Mouse (Mus musculus) gonadal fat pad, adult 2 months (tissue): ENCODE measurements around the gene Zfp365. TPM values are rescaled to one million over a fixed set of nuclear protein-coding genes. Genes with fewer than 3 reads are reported as not detected.

Experiments
- DNase-seq: peaks from one replicate; pipeline ENCODE4 v3.0.0-alpha.2; 2012; ENCODE audit warnings: low read depth
- polyA plus RNA-seq: library from polyadenylated mRNA; depleted of rRNA; stranded (reverse); fragments of >200 nt; gene quantifications from 2 replicates; pipeline ENCODE4 v1.2.3, GENCODE M21; 2012; rRNA removed

Gene Zfp365
- polyA plus RNA-seq, 1 experiment: 0.78 TPM

DNA sequence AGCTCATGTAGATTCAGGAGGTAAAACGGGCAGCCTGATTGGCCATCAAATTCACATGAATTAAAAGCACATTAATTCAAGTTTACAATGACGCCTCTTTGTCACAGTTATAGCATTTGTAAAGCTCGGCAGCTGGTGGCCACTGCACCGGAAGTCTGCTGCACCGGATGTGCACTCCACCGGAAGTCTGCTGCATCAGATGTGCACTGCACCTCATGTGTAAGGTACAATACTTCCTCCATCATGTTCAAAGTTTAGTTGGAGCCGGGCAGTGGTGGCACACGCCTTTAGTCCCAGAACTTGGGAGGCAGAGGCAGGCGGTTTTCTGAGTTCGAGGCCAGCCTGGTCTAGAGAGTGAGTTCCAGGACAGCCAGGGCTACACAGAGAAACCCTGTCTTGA is 70.9 kb downstream of the Zfp365 start:
- DNase-seq: no peak

DNA sequence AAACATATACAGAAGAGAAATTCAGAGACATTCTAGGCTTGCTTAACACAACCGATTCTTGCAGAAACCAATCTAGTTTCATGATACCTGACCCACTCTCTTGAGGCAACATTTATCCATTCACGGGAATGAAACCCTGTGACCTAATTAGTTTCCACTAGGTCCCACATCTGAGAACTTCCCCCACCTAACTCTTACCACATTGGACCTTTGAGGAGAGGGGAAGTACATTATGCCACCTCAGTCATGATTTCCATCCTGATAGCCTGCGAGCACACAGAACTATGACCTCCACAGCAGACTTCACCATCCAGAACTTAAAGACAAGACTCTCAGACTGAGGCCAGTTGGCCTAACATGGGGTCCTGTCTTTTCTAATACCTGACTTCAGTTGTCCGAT is 71.7 kb downstream of the Zfp365 start:
- no peak for DNase-seq

DNA sequence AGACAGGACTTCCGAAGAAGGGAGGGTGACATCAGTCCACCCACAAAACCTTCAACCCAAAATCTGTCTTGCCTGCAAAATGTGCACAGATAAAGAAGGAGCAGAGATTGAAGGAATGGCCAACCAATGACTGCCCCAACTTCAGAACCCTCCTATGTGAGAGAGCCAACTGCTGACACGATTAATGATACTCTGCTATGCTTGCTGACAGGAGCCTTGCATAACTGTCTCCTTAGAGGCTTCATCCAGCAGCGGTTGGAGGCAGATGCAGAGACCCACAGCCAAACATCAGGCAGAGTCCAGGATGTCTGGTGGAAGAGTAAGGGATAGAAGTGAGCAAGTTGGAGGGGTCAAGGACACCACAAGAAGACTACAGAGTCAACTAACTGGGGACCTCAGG is 73.3 kb downstream of the Zfp365 start:
- no peak for DNase-seq

DNA sequence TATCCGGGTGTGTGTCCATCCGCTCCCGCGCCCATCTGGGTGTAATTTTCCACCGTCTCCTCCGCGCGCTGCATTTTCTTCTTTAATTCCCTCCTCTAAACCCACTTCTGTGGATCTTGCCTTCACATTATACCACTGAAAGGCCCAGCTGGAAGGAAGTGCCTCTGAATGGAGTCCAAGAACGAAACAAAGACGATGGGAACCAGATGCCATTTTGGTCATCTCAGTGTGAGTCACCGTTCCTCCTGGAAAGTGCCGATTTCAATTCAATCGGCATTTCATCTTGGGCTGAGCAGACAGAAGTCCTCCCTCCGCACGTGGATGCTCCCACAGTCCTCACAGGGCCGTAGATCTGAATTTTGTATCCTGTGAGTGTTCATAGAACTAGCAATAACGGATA is 76.0 kb downstream of the Zfp365 start:
- no peak for DNase-seq

Other genes starting within 250 kb of the Zfp365 start
- 0.07 and 0.14 TPM in 2 replicates for gene Rtkn2, start 66.9 kb upstream of the Zfp365 start, polyA plus RNA-seq